In the genomic region with DNA sequence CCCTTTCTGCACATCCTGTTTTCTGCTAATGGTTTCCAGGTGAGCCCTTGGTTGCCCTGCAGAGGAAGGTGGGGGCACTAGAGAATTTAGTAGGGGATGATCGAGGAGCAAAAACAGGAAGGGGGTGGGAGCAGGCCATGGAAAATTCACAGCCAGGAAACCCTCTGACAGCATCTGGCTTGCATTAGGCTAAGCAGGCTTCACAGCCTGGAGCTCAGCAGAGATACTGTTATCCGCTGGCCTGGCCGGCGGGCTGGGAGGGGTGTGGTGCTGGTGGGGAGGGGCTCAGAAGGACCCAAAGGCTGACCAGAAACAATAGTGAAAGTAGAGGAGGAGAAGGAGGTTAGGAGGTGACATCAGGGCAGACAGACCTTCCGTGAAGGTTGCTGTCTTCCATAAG, we compare ENCODE assay signal across 8 mouse cellular contexts. TPM values are rescaled to one million over a fixed set of nuclear protein-coding genes. Genes with fewer than 3 reads are reported as not detected.
DNase-seq lines count a peak whose midpoint lies in the region; ATAC-seq and TF ChIP-seq lines count a peak whose summit lies in the region.

No protein-coding gene starts in this region.

- no peaks in the 10 kb centered on the region for H3K36me3 ChIP-seq in lung, postnatal 0 days (ENCODE audit: insufficient read depth, low read length)
- H3K36me3 ChIP-seq in intestine, embryonic 16.5 days (ENCODE audit: control insufficient read depth, insufficient read depth, low read length): no peaks in the 10 kb centered on the region
- no peaks in the 10 kb centered on the region for H3K36me3 ChIP-seq in forebrain, embryonic 13.5 days (ENCODE audit: poor library complexity, severe bottlenecking)

- TF ChIP-seq CTCF in lung, postnatal 0 days (IDR thresholded peaks at IDR 0.05): no peak
- no peak for TF ChIP-seq CTCF in lung, adult 2 months (IDR thresholded peaks at IDR 0.05; ENCODE audit: insufficient read depth, low read length)
- no peak for TF ChIP-seq CTCF in gastrocnemius, adult 2 months (IDR thresholded peaks at IDR 0.05)

- no peak overlapping the region for H3K4me3 ChIP-seq in lung, postnatal 0 days (ENCODE audit: low read depth, low read length)
- H3K4me3 ChIP-seq in lung, adult 2 months (replicated peaks; ENCODE audit: extremely low read depth, low read depth, low read length): no peak overlapping the region
- H3K4me3 ChIP-seq in gastrocnemius, adult 2 months: no peak overlapping the region
- no peak overlapping the region for H3K4me3 ChIP-seq in intestine, embryonic 16.5 days (ENCODE audit: low read length)
- H3K4me3 ChIP-seq in forebrain, embryonic 13.5 days: no peak overlapping the region

- no peak for DNase-seq in lung, postnatal 0 days (ENCODE audit: low spot score)
- no peak for DNase-seq in lung, adult 2 months
- DNase-seq in gastrocnemius, adult 2 months: peak; percentile 80
- peak; percentile 57 to 78 for DNase-seq in spleen, postnatal 4 days (ENCODE audit: low spot score in 2 of 2)
- no peak for DNase-seq in right cerebral cortex, postnatal 25 days
- no peak for DNase-seq in left cerebral cortex, postnatal 14 days (ENCODE audit: low spot score in 2 of 2)

- H3K9me3 ChIP-seq in lung, postnatal 0 days (ENCODE audit: low read length): no peaks in the 10 kb centered on the region
- no peaks in the 10 kb centered on the region for H3K9me3 ChIP-seq in intestine, embryonic 16.5 days (ENCODE audit: control insufficient read depth, low read length)
- no peaks in the 10 kb centered on the region for H3K9me3 ChIP-seq in forebrain, embryonic 13.5 days (replicated peaks)

- H3K27ac ChIP-seq in lung, postnatal 0 days (ENCODE audit: low read length): 0 out of 2 replicates have a peak overlapping the region, but pooled peaks have one; percentile 9
- H3K27ac ChIP-seq in gastrocnemius, adult 2 months: peak overlapping the region; percentile 86
- peak overlapping the region; percentile 88 for H3K27ac ChIP-seq in intestine, embryonic 16.5 days (ENCODE audit: low read length)
- H3K27ac ChIP-seq in forebrain, embryonic 13.5 days: no peak overlapping the region

- TF ChIP-seq EP300 in lung, postnatal 0 days (IDR thresholded peaks at IDR 0.05): no peak

- H3K4me1 ChIP-seq in lung, postnatal 0 days (ENCODE audit: insufficient read depth, low read depth, low read length): peaks cover 18% of the 10 kb centered on the region
- peaks cover 6% of the 10 kb centered on the region for H3K4me1 ChIP-seq in lung, adult 2 months (ENCODE audit: control insufficient read depth, insufficient read depth, low read length)
- peaks cover 40% of the 10 kb centered on the region for H3K4me1 ChIP-seq in intestine, embryonic 16.5 days (ENCODE audit: control insufficient read depth, insufficient read depth, low read length)
- H3K4me1 ChIP-seq in forebrain, embryonic 13.5 days: peaks cover 15% of the 10 kb centered on the region

- no peak overlapping the region for H3K4me2 ChIP-seq in lung, postnatal 0 days (replicated peaks; ENCODE audit: low read depth, low read length)
- H3K4me2 ChIP-seq in intestine, embryonic 16.5 days (ENCODE audit: low read depth, low read length): no peak overlapping the region
- H3K4me2 ChIP-seq in forebrain, embryonic 13.5 days: no peak overlapping the region

- intact Hi-C loops in gastrocnemius, adult 2 months (cut with DNase I): no loop called here
- intact Hi-C loops in left cerebral cortex, postnatal 14 days (cut with DNase I): no loop called here

- H3K9ac ChIP-seq in lung, postnatal 0 days (replicated peaks; ENCODE audit: low read depth): no peak overlapping the region
- no peak overlapping the region for H3K9ac ChIP-seq in intestine, embryonic 16.5 days (ENCODE audit: low read depth, low read length)
- H3K9ac ChIP-seq in forebrain, embryonic 13.5 days: no peak overlapping the region

- no peaks in the 10 kb centered on the region for H3K27me3 ChIP-seq in lung, postnatal 0 days (replicated peaks; ENCODE audit: insufficient read depth, low read length)
- H3K27me3 ChIP-seq in intestine, embryonic 16.5 days (replicated peaks; ENCODE audit: control insufficient read depth, insufficient read depth, low read length): no peaks in the 10 kb centered on the region
- H3K27me3 ChIP-seq in forebrain, embryonic 13.5 days: no peaks in the 10 kb centered on the region

- no peak for ATAC-seq in lung, postnatal 0 days
- no peak for ATAC-seq in intestine, embryonic 16.5 days
- ATAC-seq in forebrain, embryonic 13.5 days: no peak

- WGBS in lung, postnatal 0 days: 38% methylated on average over 5 of the region's 5 CpGs
- WGBS in lung, adult 2 months: 46% methylated on average over 5 of the region's 5 CpGs
- WGBS in intestine, embryonic 16.5 days: 26% methylated on average over 5 of the region's 5 CpGs
- 81% methylated on average over 5 of the region's 5 CpGs for WGBS in forebrain, embryonic 13.5 days

- no peak for TF ChIP-seq POLR2A in lung, adult 2 months (IDR thresholded peaks at IDR 0.05; ENCODE audit: borderline replicate concordance, extremely low read depth, low read depth, low read length)

RNA-seq across cellular contexts. Expression of a gene that starts 12.4 kb away (rescaled TPM):
- 23.8 and 25.9 TPM in 2 replicates for polyA plus RNA-seq in lung, postnatal 0 days (2015; fragmentation: Nextera tagmentation; extraction: Ambion mirVana)
- polyA plus RNA-seq in lung, adult 2 months (2012; rRNA removed): 10.5 and 13.8 TPM in 2 replicates
- total RNA-seq in gastrocnemius, adult 2 months (2021): 1 to 10 TPM; 4.0 to 4.7 TPM
- 45.7 and 48.8 TPM in 2 replicates for polyA plus RNA-seq in intestine, embryonic 16.5 days (2015; fragmentation: Nextera tagmentation; extraction: Ambion mirVana)
- total RNA-seq in left cerebral cortex, postnatal 14 days (2021): 10 to 100 TPM in 1 of 2 experiments, 1 to 10 TPM in 1; 8.9 to 10.4 TPM
- polyA plus RNA-seq in forebrain, embryonic 13.5 days (2015; fragmentation: Nextera tagmentation; extraction: Ambion mirVana): 14.4 and 15.2 TPM in 2 replicates

RNA-seq across cellular contexts. Expression of a gene that starts 12.5 kb away (rescaled TPM):
- polyA plus RNA-seq in lung, postnatal 0 days (2015; fragmentation: Nextera tagmentation; extraction: Ambion mirVana): 2.0 and 2.3 TPM in 2 replicates
- 2.3 and 3.1 TPM in 2 replicates for polyA plus RNA-seq in lung, adult 2 months (2012; rRNA removed)
- total RNA-seq in gastrocnemius, adult 2 months (2021): under 1 TPM; 0.28 to 0.46 TPM
- polyA plus RNA-seq in intestine, embryonic 16.5 days (2015; fragmentation: Nextera tagmentation; extraction: Ambion mirVana): 0.42 and 0.72 TPM in 2 replicates
- total RNA-seq in left cerebral cortex, postnatal 14 days (2021): 1 to 10 TPM; 1.1 to 2.1 TPM
- polyA plus RNA-seq in forebrain, embryonic 13.5 days (2015; fragmentation: Nextera tagmentation; extraction: Ambion mirVana): 0.76 and 1.2 TPM in 2 replicates

RNA-seq across cellular contexts. Expression of a gene that starts 27.5 kb away (rescaled TPM):
- polyA plus RNA-seq in lung, postnatal 0 days (2015; fragmentation: Nextera tagmentation; extraction: Ambion mirVana): 79.6 and 96.1 TPM in 2 replicates
- polyA plus RNA-seq in lung, adult 2 months (2012; rRNA removed): 283 and 341 TPM in 2 replicates
- 1 to 10 TPM; 2.2 to 2.3 TPM for total RNA-seq in gastrocnemius, adult 2 months (2021)
- polyA plus RNA-seq in intestine, embryonic 16.5 days (2015; fragmentation: Nextera tagmentation; extraction: Ambion mirVana): 12.4 and 13.0 TPM in 2 replicates
- 10 to 100 TPM; 35.0 to 36.6 TPM for total RNA-seq in left cerebral cortex, postnatal 14 days (2021)
- polyA plus RNA-seq in forebrain, embryonic 13.5 days (2015; fragmentation: Nextera tagmentation; extraction: Ambion mirVana): 5.8 TPM in 2 replicates

RNA-seq across cellular contexts. Expression of a gene that starts 33.5 kb away (rescaled TPM):
- polyA plus RNA-seq in lung, postnatal 0 days (2015; fragmentation: Nextera tagmentation; extraction: Ambion mirVana): 3,752 and 3,783 TPM in 2 replicates
- polyA plus RNA-seq in lung, adult 2 months (2012; rRNA removed): 4,642 and 7,955 TPM in 2 replicates
- total RNA-seq in gastrocnemius, adult 2 months (2021): 1,000 to 10,000 TPM; 2,168 to 2,432 TPM
- polyA plus RNA-seq in intestine, embryonic 16.5 days (2015; fragmentation: Nextera tagmentation; extraction: Ambion mirVana): 2,278 and 2,351 TPM in 2 replicates
- 1,000 to 10,000 TPM; 1,766 to 1,778 TPM for total RNA-seq in left cerebral cortex, postnatal 14 days (2021)
- 1,364 and 1,444 TPM in 2 replicates for polyA plus RNA-seq in forebrain, embryonic 13.5 days (2015; fragmentation: Nextera tagmentation; extraction: Ambion mirVana)

Comparison
In these comparisons a context has a peak if more than half of its experiments do, and no peak if none do; other contexts are left out.
1. DNase-seq: peak in gastrocnemius, adult 2 months (single experiment) and spleen, postnatal 4 days (2 of 2); none in lung, postnatal 0 days (single experiment), lung, adult 2 months (single experiment), right cerebral cortex, postnatal 25 days (single experiment) and left cerebral cortex, postnatal 14 days (0 of 2).